Mouse (Mus musculus) G1E (cell line): ENCODE measurements around the gene Traip. TPM values are rescaled to one million over a fixed set of nuclear protein-coding genes. Genes with fewer than 3 reads are reported as not detected.

ENCODE experiments used
- ATAC-seq: 2 replicates; pipeline ENCODE4 v1.8.0; 2016; ENCODE audit warnings: mild to moderate bottlenecking; ENCODE audit not compliant: insufficient number of reproducible peaks, poor library complexity, low FRiP score, severe bottlenecking; ENCODE audit errors: extremely low read depth
- DNase-seq: peaks from one replicate; pipeline ENCODE4 v3.0.0; 2012; ENCODE audit warnings: low spot score
- H3K27me3 ChIP-seq: 2 replicates; pipeline ENCODE4 v1.6.1; 2012; ENCODE audit warnings: mild to moderate bottlenecking, low read length, inconsistent platforms; ENCODE audit not compliant: insufficient read depth
- H3K36me3 ChIP-seq: replicated peaks from 2 replicates; pipeline ENCODE3; 2012; ENCODE audit warnings: mild to moderate bottlenecking, inconsistent platforms
- H3K4me1 ChIP-seq: 2 replicates; pipeline ENCODE4 v1.6.1; 2012; ENCODE audit warnings: low read depth, low read length, inconsistent platforms, mixed read lengths; ENCODE audit not compliant: insufficient read depth
- H3K4me3 ChIP-seq: 2 replicates; pipeline ENCODE4 v1.5.1; 2012; ENCODE audit warnings: low read depth, mild to moderate bottlenecking, inconsistent platforms, low read length, moderate library complexity, mixed read lengths
- H3K9me3 ChIP-seq: replicated peaks from 2 replicates; pipeline ENCODE4 v1.6.1; 2012; ENCODE audit warnings: inconsistent platforms
- CTCF ChIP-seq: IDR thresholded peaks from 2 replicates; pipeline ENCODE4 v1.5.1; 2012; ENCODE audit warnings: low read depth, low read length, inconsistent platforms, mixed read lengths
- GATA1 ChIP-seq: IDR thresholded peaks from 2 replicates; pipeline ENCODE4 v1.6.1; 2012; ENCODE audit warnings: borderline replicate concordance, low read length, inconsistent platforms, mixed read lengths
- GATA2 ChIP-seq: IDR thresholded peaks from 2 replicates; pipeline ENCODE4 v1.6.1; 2012; ENCODE audit warnings: low read depth, low read length, inconsistent platforms, borderline replicate concordance
- POLR2AphosphoS5 ChIP-seq: IDR thresholded peaks from 2 replicates; pipeline ENCODE4 v1.6.1; 2012; ENCODE audit warnings: low read depth, low read length, inconsistent platforms; ENCODE audit not compliant: insufficient replicate concordance
- TAL1 ChIP-seq: conservative IDR thresholded peaks from 2 replicates; pipeline ENCODE4 v1.6.1; 2012; ENCODE audit warnings: low read depth, low read length, inconsistent platforms, mixed read lengths
- polyA plus RNA-seq: library from polyadenylated mRNA; stranded (reverse); fragments of >175 nt; gene quantifications from 2 replicates; pipeline ENCODE4 v1.2.3, GENCODE M21; 2012
- total RNA-seq, 2 experiments: library from RNA; stranded (forward) in 1 of 2; stranded (reverse) in 1 of 2; fragments of 200-1000 nt in 1 of 2; fragments of >200 nt in 1 of 2; fragmentation: Nextera tagmentation in 1 of 2; gene quantifications; 2 replicates each; pipeline ENCODE4 v1.2.3; 2014 to 2017

Gene Traip
- total and polyA plus RNA-seq, 3 experiments: 10.7 to 28.7 (median 25.6) TPM

- H3K4me1 ChIP-seq: peaks cover 53% of the 10 kb centered on the region
- ATAC-seq: no peak
These were observed 38.0 kb downstream of the Traip start for GRCm38 (mm10) chr9:107987950-107988349.

GRCm38 (mm10) chr9:107992197-107992596 lies 42.3 kb downstream of the Traip start, which contains the start of gene Cdhr4:
Cdhr4 (plus strand) TSS chr9:107992497.
- no peak for DNase-seq
- Histone ChIP-seq H3K9me3 (no peaks in the 10 kb centered on the region), H3K36me3 (no peaks in the 10 kb centered on the region), H3K4me3 (no peak within 1 kb of the TSS), H3K4me1 (peaks cover 23% of the 10 kb centered on the region), H3K27me3 (peaks cover 28% of the 10 kb centered on the region)
- TF ChIP-seq TAL1 (no peak), GATA1 (no peak), CTCF (no peak)
- no peak for ATAC-seq

More at GRCm38 (mm10) chr9:107987950-107988349, 38.0 kb downstream of the Traip start:
- DNase-seq: no peak
- Histone ChIP-seq H3K9me3 (no peaks in the 10 kb centered on the region), H3K36me3 (peaks cover 23% of the 10 kb centered on the region), H3K4me3 (no peak overlapping the region), H3K27me3 (peaks cover 12% of the 10 kb centered on the region)
- TF ChIP-seq POLR2AphosphoS5 (no peak), TAL1 (no peak), CTCF (no peak), GATA2 (no peak), GATA1 (no peak)

- ATAC-seq: no peak
- TF ChIP-seq GATA2: no peak
- no peak for TF ChIP-seq CTCF
- no peak for TF ChIP-seq POLR2AphosphoS5
- no peak for TF ChIP-seq GATA1
- DNase-seq: no peak
- Histone ChIP-seq H3K4me1 (peaks cover 19% of the 10 kb centered on the region), H3K36me3 (no peaks in the 10 kb centered on the region), H3K9me3 (no peaks in the 10 kb centered on the region), H3K4me3 (no peak overlapping the region), H3K27me3 (peaks cover 28% of the 10 kb centered on the region)
These were observed 43.1 kb downstream of the Traip start for GRCm38 (mm10) chr9:107993013-107993412.

GRCm38 (mm10) chr9:107994464-107994863 lies 44.5 kb downstream of the Traip start:
- Histone ChIP-seq H3K27me3 (peaks cover 38% of the 10 kb centered on the region), H3K4me1 (peaks cover 15% of the 10 kb centered on the region), H3K36me3 (no peaks in the 10 kb centered on the region), H3K4me3 (no peak overlapping the region), H3K9me3 (no peaks in the 10 kb centered on the region)
- DNase-seq: no peak
- no peak for ATAC-seq
- TF ChIP-seq CTCF (no peak), GATA2 (no peak), POLR2AphosphoS5 (no peak), TAL1 (no peak), GATA1 (no peak)

- H3K9me3 ChIP-seq: no peaks in the 10 kb centered on the region
- H3K4me1 ChIP-seq: peaks cover 7% of the 10 kb centered on the region; the same call in 1 of the 2 replicates
- ATAC-seq (no peak), DNase-seq (no peak)
- TF ChIP-seq POLR2AphosphoS5: no peak
- TF ChIP-seq GATA1: no peak
- no peak for TF ChIP-seq GATA2
- no peak for TF ChIP-seq TAL1
- no peak for TF ChIP-seq CTCF
- no peaks in the 10 kb centered on the region for H3K36me3 ChIP-seq
- no peak overlapping the region for H3K4me3 ChIP-seq
- H3K27me3 ChIP-seq: peaks cover 39% of the 10 kb centered on the region
These were observed 45.6 kb downstream of the Traip start for GRCm38 (mm10) chr9:107995513-107995912.

GRCm38 (mm10) chr9:107996049-107996448 lies 46.1 kb downstream of the Traip start, which contains the start of gene Gm20662:
Gm20662 (plus strand) TSS chr9:107996349.
- Histone ChIP-seq H3K36me3 (no peaks in the 10 kb centered on the region), H3K9me3 (no peaks in the 10 kb centered on the region), H3K27me3 (peaks cover 35% of the 10 kb centered on the region), H3K4me3 (no peak within 1 kb of the TSS), H3K4me1 (peaks cover 7% of the 10 kb centered on the region; the same call in 1 of the 2 replicates)
- no peak for DNase-seq
- no peak for ATAC-seq
- no peak for TF ChIP-seq TAL1
- no peak for TF ChIP-seq POLR2AphosphoS5
- no peak for TF ChIP-seq GATA1
